Mouse (Mus musculus) C2C12 (cell line): ENCODE measurements around the gene Cytl1.

Experiments used
- CEBPB ChIP-seq: IDR thresholded peaks from one replicate; pipeline ENCODE4 v1.6.1; 2011; ENCODE audit warnings: low read depth, mild to moderate bottlenecking, control low read depth, moderate library complexity
- CTCF ChIP-seq: IDR thresholded peaks from one replicate; pipeline ENCODE4 v1.5.1; 2011; ENCODE audit not compliant: control insufficient read depth, insufficient read depth, insufficient read length
- MAX ChIP-seq: IDR thresholded peaks from one replicate; pipeline ENCODE4 v1.6.1; 2011; ENCODE audit warnings: mild to moderate bottlenecking, control low read depth
- MYOG ChIP-seq: IDR thresholded peaks from one replicate; pipeline ENCODE4 v1.6.1; 2011; ENCODE audit not compliant: control insufficient read depth, insufficient read length; ENCODE audit errors: extremely low read depth

- no peak for TF ChIP-seq CEBPB
- no peak for TF ChIP-seq CTCF
- TF ChIP-seq MYOG: no peak
- no peak for TF ChIP-seq MAX
Observed at GRCm38 (mm10) chr5:37770870-37771269, 35.6 kb downstream of the Cytl1 start.
